Mouse (Mus musculus) erythroid progenitor cell, adult 5-6 weeks (primary cell): ENCODE measurements around the gene Mup3. TPM values are rescaled to one million over a fixed set of nuclear protein-coding genes. Genes with fewer than 3 reads are reported as not detected.
"Not testable (repeated sequence)": the region's sequence is repeated elsewhere in the genome, so short reads cannot be mapped to it uniquely, and the experiment has no call there.

Experiments used
- ATAC-seq: replicated peaks from 2 replicates; pipeline ENCODE4 v1.8.0; 2016; ENCODE audit warnings: moderate number of reproducible peaks, mild to moderate bottlenecking, moderate TSS enrichment, inconsistent platforms; ENCODE audit not compliant: poor library complexity, low FRiP score, severe bottlenecking
- total RNA-seq, 2 experiments: library from RNA; stranded (forward) in 1 of 2; stranded (reverse) in 1 of 2; fragments of 150-400 nt in 1 of 2; fragments of 186-747, 209-891 nt in 1 of 2; gene quantifications; 2 replicates each; pipeline versions ENCODE4 v1.2.3 to v1.2.4; 2015 to 2017; ENCODE audit warnings: low replicate concordance in 2 of 2

Mup3 gene
- total RNA-seq (2015; ENCODE audit: low replicate concordance) (not detected in 2 replicates), total RNA-seq (2017; ENCODE audit: low replicate concordance) (not detected in 2 replicates)

DNA sequence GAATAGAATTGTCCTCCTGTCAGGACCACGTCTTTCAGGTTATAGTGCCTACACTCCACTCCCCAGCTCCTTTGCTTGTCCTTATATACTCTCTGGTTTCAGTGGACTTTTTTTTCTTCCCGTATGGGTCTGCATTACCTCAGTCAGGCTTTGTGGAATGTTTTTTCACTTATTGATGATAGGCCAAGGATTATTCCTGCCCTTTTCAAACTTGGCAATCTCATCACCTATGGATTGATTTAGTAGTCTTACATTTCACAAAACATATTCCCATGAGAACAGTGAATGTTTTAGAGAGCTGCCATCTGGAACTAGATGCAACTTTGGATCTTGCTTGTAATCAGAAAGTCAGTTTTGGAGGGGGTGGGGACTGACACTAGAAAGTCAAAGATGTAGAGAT lies at the start of gene Mup3:
TSS of gene Mup3 (minus strand) at position 102 of the 400 bp plus-strand sequence.
- ATAC-seq: no peak

GRCm38 (mm10) chr4:62133706-62134105 lies 46.6 kb upstream of the Mup3 start:
- no peak for ATAC-seq

- ATAC-seq: not testable (repeated sequence)
Measured at GRCm38 (mm10) chr4:62103366-62103765, 16.2 kb upstream of the Mup3 start.

DNA sequence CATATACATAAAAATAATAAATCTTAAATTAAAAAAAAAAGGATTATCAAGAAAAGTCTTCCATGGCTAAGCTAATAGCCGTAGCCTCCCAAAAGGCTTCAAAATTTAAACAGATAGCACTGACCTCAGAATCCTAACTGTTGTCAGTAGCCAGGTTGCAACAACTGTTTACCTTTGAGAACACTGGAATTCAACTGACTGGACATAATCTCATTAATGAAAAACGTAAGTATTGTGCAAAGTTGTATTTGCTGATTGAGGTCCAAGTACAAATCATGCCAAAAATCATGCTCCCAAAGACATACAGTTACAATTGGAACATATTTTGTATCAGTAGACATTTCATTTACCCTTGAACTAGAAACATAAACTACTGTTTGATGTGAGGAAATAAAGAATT lies 811 bp upstream of the Mup3 start:
- ATAC-seq: no peak

GRCm38 (mm10) chr4:62082755-62083154 lies 4.4 kb downstream of the Mup3 start:
- ATAC-seq: no peak

DNA sequence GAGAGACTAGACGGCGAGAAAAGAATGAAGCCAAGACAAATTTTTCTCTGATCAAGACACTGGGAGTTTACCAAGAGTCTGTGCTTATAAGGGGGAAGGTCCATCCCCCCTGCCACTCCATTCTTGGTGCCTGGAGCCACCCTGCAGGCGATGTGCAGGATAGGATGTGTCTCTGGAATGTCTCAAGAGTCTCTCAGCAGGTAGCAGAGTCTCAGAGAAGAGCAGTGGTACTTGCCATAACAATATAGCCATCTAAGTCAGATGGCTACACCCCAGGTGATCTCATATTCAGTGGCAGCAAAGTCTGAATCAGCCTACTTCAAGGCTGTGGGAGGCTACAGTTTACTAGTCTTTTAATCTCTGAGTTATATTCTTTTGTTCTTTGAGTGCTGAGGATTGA lies 12.0 kb downstream of the Mup3 start:
- ATAC-seq: no peak

DNA sequence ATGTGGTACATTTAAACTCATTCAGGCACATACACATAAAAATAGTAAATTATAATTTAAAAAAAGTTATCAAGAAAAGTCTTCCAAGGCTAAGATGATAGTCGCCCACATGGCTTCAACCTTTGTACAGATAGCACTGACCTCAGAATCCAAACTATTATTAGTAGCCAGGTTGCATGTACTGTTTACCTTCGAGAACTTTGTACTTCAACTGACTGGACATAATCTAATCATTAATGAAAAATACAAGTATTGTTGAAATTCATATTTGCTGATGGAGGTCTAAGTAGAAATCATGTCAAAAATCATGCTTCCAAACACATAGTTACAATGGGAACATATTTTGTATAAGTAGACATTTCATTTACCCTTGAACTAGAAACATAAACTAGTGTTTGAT lies 32.4 kb downstream of the Mup3 start:
- ATAC-seq: not testable (repeated sequence)

DNA sequence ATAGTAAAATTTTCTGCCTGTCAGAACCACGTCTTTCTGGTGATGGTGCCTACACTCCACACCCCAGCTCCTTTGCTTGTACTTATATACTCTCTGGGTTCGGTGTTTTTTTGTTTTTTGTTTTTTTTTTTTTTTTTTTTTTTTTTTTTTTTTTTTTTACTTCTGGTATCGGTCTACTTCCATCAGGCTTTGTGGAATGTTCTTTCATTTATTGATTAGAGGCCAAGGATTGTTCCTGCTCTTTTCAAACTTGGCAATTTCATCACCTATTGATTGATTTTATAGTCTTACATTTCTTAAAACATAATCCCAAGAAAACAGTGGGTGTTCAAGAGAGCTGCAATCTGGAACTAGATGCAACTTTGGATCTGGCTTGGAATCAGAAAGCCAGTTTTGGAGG lies 33.1 kb downstream of the Mup3 start, which contains the start of gene Mup20:
TSS of gene Mup20 (minus strand) at position 101 of the 400 bp plus-strand sequence.
- ATAC-seq: not testable (repeated sequence)

Other genes with a start within 250 kb of the Mup3 start
- gene Mup20, start 33.2 kb downstream of the Mup3 start, total RNA-seq (2015; ENCODE audit: low replicate concordance): not detected in 2 replicates
- not detected in 2 replicates for gene Mup20, start 33.2 kb downstream of the Mup3 start, total RNA-seq (2017; ENCODE audit: low replicate concordance)
- gene Mup21, start 63.5 kb upstream of the Mup3 start, total RNA-seq (2015; ENCODE audit: low replicate concordance): not detected in 2 replicates
- gene Mup21, start 63.5 kb upstream of the Mup3 start, total RNA-seq (2017; ENCODE audit: low replicate concordance): not detected in 2 replicates
- not detected in 2 replicates for gene Zfp37, start 143.7 kb upstream of the Mup3 start, total RNA-seq (2015; ENCODE audit: low replicate concordance)
- gene Zfp37, start 143.7 kb upstream of the Mup3 start, total RNA-seq (2017; ENCODE audit: low replicate concordance): 0.98 and 2.2 TPM in 2 replicates
- 6.5 and 9.6 TPM in 2 replicates for gene Slc31a2, start 175.2 kb upstream of the Mup3 start, total RNA-seq (2015; ENCODE audit: low replicate concordance)
- 3.0 and 3.2 TPM in 2 replicates for gene Slc31a2, start 175.2 kb upstream of the Mup3 start, total RNA-seq (2017; ENCODE audit: low replicate concordance)